Mouse (Mus musculus) adrenal gland, postnatal 10 days (tissue): Measurements from ENCODE around the gene Ism1. TPM values are rescaled to one million over a fixed set of nuclear protein-coding genes. Genes with fewer than 3 reads are reported as not detected.

Experiments used
- total RNA-seq, 2 experiments: library from RNA; stranded (reverse); gene quantifications; 2 replicates each; pipeline ENCODE4 v1.2.3; 2021

Gene Ism1
- total RNA-seq, 2 experiments from 2014 or later, result 24.7 to 30.7 TPM

Other genes with a start within 250 kb of the Ism1 start
- gene Sptlc3, start 184.3 kb upstream of the Ism1 start, total RNA-seq, result not detected